Comparison of ENCODE assay signal across 10 mouse cellular contexts in genomic region chr9:46845276-46845675, GRCm38 (mm10).
DNase-seq lines count a peak whose midpoint lies in the region; ATAC-seq lines count a peak whose summit lies in the region.
"Had no signal": no experiment of that assay in that cellular context is flagged by ENCODE, and none has a peak within 500 bp of the region (broad histone marks: within the 10 kb centered on the region; RNA-seq: fewer than 3 reads in every experiment).

No protein-coding gene starts in this region.

- DNase-seq in heart, postnatal 14 days: peak; percentile 5 to 10
- no peak for DNase-seq in heart, postnatal 25 days (ENCODE audit: low spot score)
- DNase-seq in ovary, adult 18-20 months (ENCODE audit: low spot score): peak; percentile 6
- DNase-seq in ovary, postnatal 10 days (ENCODE audit: low spot score): no peak
- DNase-seq in layer of hippocampus, postnatal 14 days (ENCODE audit: low spot score in 2 of 2): peak; percentile 37 to 59
- DNase-seq in spleen, postnatal 4 days (ENCODE audit: low spot score in 2 of 2): no peak
- DNase-seq: adrenal gland, postnatal 14 days; heart, adult 11 months; thymus, postnatal 4 days had no signal

- intact Hi-C loops in heart, postnatal 14 days (cut with DNase I): no loop called here
- intact Hi-C loops in heart, postnatal 25 days (cut with DNase I): no loop called here

- no peak for ATAC-seq in monocyte, adult 5-6 weeks (replicated peaks; ENCODE audit: insufficient number of reproducible peaks, low FRiP score, low TSS enrichment, poor library complexity, severe bottlenecking)

Comparison
In these comparisons a context has a peak if more than half of its experiments do, and no peak if none do; other contexts are left out.
1. DNase-seq: peak in heart, postnatal 14 days (2 of 2), ovary, adult 18-20 months (single experiment) and layer of hippocampus, postnatal 14 days (2 of 2); none in heart, postnatal 25 days (single experiment), ovary, postnatal 10 days (single experiment) and spleen, postnatal 4 days (0 of 2).